ENCODE assay signal across 8 mouse cellular contexts in the genomic region with DNA sequence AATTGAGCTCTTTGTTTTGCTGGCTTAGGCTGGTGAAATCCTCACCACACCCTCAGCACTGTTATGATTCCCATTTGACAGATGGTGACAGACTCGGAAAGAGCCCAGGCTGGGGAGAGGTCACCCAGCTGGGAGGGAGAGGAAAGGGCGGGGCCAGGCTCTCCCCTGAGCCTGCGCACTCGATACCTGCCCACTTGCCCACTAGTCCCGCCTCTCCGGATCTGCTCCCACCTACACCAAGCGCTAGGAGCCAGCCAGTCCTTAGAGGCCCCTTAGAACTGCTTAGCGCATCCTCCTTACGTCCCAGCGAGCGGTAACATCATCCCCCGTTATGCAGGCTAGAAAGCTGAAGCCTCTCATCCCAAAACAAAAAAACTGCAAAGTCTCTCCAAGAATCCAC. TPM values are rescaled to one million over a fixed set of nuclear protein-coding genes. Genes with fewer than 3 reads are reported as not detected.
DNase-seq lines count a peak whose midpoint lies in the region; ATAC-seq and TF ChIP-seq lines count a peak whose summit lies in the region.

No protein-coding gene starts in this region.

- DNase-seq in adrenal gland, postnatal 10 days = peak; percentile 60
- DNase-seq in forebrain, embryonic 10.5 days (ENCODE audit: extremely low spot score, low spot score) = peak; percentile 54
- peak; percentile 43 to 56 for DNase-seq in heart, postnatal 10 days
- peak; percentile 79 to 85 for DNase-seq in kidney, postnatal 36 days
- peak; percentile 62 for DNase-seq in lung, adult 2 months
- DNase-seq in right cerebral cortex, adult 2 months (ENCODE audit: low spot score in 2 of 2) = peak; percentile 79 to 83

- no peak for TF ChIP-seq CTCF in lung, adult 2 months (IDR thresholded peaks at IDR 0.05; ENCODE audit: insufficient read depth, low read length)

- WGBS in forebrain, embryonic 10.5 days = under 1% methylated on average over 12 of the region's 12 CpGs
- WGBS in lung, adult 2 months = 2% methylated on average over 12 of the region's 12 CpGs

- peak overlapping the region; percentile 35 for H3K4me3 ChIP-seq in forebrain, embryonic 10.5 days
- H3K4me3 ChIP-seq in lung, adult 2 months (replicated peaks; ENCODE audit: extremely low read depth, low read depth, low read length) = no peak overlapping the region

- peak overlapping the region; percentile 71 for H3K27ac ChIP-seq in forebrain, embryonic 10.5 days

- no peaks in the 10 kb centered on the region for H3K36me3 ChIP-seq in forebrain, embryonic 10.5 days (replicated peaks)

- TF ChIP-seq POLR2A in lung, adult 2 months (IDR thresholded peaks at IDR 0.05; ENCODE audit: borderline replicate concordance, extremely low read depth, low read depth, low read length) = no peak

- H3K9me3 ChIP-seq in forebrain, embryonic 10.5 days = no peaks in the 10 kb centered on the region

- ATAC-seq in CD4-positive, CD25-positive, alpha-beta regulatory T cell, adult 4 months = peak; percentile 45
- ATAC-seq in erythroblast, adult 5-6 weeks (replicated peaks; ENCODE audit: low FRiP score, poor library complexity, severe bottlenecking) = no peak

- intact Hi-C loops in heart, postnatal 10 days (cut with DNase I) = loop anchor here (2.0 kb wide), 1 partner anchor 24 kb away; no protein-coding TSS in a partner anchor

- peaks cover 47% of the 10 kb centered on the region for H3K27me3 ChIP-seq in forebrain, embryonic 10.5 days (ENCODE audit: poor library complexity, severe bottlenecking)

- peaks cover 52% of the 10 kb centered on the region for H3K4me1 ChIP-seq in forebrain, embryonic 10.5 days
- H3K4me1 ChIP-seq in lung, adult 2 months (ENCODE audit: control insufficient read depth, insufficient read depth, low read length) = no peaks in the 10 kb centered on the region

RNA-seq across cellular contexts. Expression of a gene that starts 4.6 kb away (rescaled TPM):
- polyA plus RNA-seq in CD4-positive, CD25-positive, alpha-beta regulatory T cell, adult 4 months (2017; shearing (Covaris generic)) = not detected
- 1 to 10 TPM; 6.1 to 7.4 TPM for total RNA-seq in adrenal gland, postnatal 10 days (2021)
- polyA plus RNA-seq in forebrain, embryonic 10.5 days (2016; fragmentation: Nextera tagmentation; extraction: Ambion mirVana) = 2.2 and 2.9 TPM in 2 replicates
- 10 to 100 TPM in 1 of 2 experiments, 1 to 10 TPM in 1; 9.9 to 10.1 TPM for total RNA-seq in heart, postnatal 10 days (2021)
- 4.2 and 5.0 TPM in 2 replicates for polyA plus RNA-seq in lung, adult 2 months (2012; rRNA removed)
- total RNA-seq in erythroblast, adult 5-6 weeks (2015; ENCODE audit: low replicate concordance) = not detected in 2 replicates
- not detected in 2 replicates for total RNA-seq in erythroblast, adult 5-6 weeks (2017; ENCODE audit: low replicate concordance)

RNA-seq across cellular contexts. Expression of a gene that starts 10.9 kb away (rescaled TPM):
- polyA plus RNA-seq in CD4-positive, CD25-positive, alpha-beta regulatory T cell, adult 4 months (2017; shearing (Covaris generic)) = 1 to 10 TPM; 7.6 to 8.9 TPM
- 10 to 100 TPM; 12.5 to 13.9 TPM for total RNA-seq in adrenal gland, postnatal 10 days (2021)
- polyA plus RNA-seq in forebrain, embryonic 10.5 days (2016; fragmentation: Nextera tagmentation; extraction: Ambion mirVana) = 30.0 and 31.0 TPM in 2 replicates
- total RNA-seq in heart, postnatal 10 days (2021) = 10 to 100 TPM in 1 of 2 experiments, 1 to 10 TPM in 1; 9.5 to 11.5 TPM
- polyA plus RNA-seq in lung, adult 2 months (2012; rRNA removed) = 22.7 and 26.9 TPM in 2 replicates
- total RNA-seq in erythroblast, adult 5-6 weeks (2015; ENCODE audit: low replicate concordance) = 5.2 TPM in 1 of 2 replicates, not detected in the other
- total RNA-seq in erythroblast, adult 5-6 weeks (2017; ENCODE audit: low replicate concordance) = 5.8 and 16.9 TPM in 2 replicates

RNA-seq across cellular contexts. Expression of a gene that starts 49.9 kb away (rescaled TPM):
- 100 to 1,000 TPM; 246 to 259 TPM for polyA plus RNA-seq in CD4-positive, CD25-positive, alpha-beta regulatory T cell, adult 4 months (2017; shearing (Covaris generic))
- total RNA-seq in adrenal gland, postnatal 10 days (2021) = 1 to 10 TPM; 5.0 to 7.9 TPM
- 0.93 and 1.0 TPM in 2 replicates for polyA plus RNA-seq in forebrain, embryonic 10.5 days (2016; fragmentation: Nextera tagmentation; extraction: Ambion mirVana)
- total RNA-seq in heart, postnatal 10 days (2021) = 1 to 10 TPM; 2.0 to 2.8 TPM
- 46.7 and 112 TPM in 2 replicates for polyA plus RNA-seq in lung, adult 2 months (2012; rRNA removed)
- 330 and 397 TPM in 2 replicates for total RNA-seq in erythroblast, adult 5-6 weeks (2015; ENCODE audit: low replicate concordance)
- total RNA-seq in erythroblast, adult 5-6 weeks (2017; ENCODE audit: low replicate concordance) = 26.8 and 56.7 TPM in 2 replicates

Comparison
In these comparisons a context has a peak if more than half of its experiments do, and no peak if none do; other contexts are left out.
1. RNA of a gene that starts 4.6 kb away (total RNA-seq): 9.9 to 10.1 TPM in heart, postnatal 10 days and 6.1 to 7.4 TPM in adrenal gland, postnatal 10 days; not detected in erythroblast, adult 5-6 weeks; every median in the first group is over 4 times any median in the second.
2. Peak in every context shown above with its lines, with median percentiles within 50 percentile points of each other: DNase-seq.